Mouse (Mus musculus) kidney, adult 2 months (tissue): Measurements from ENCODE around the gene Senp6.

Experiments used
- CTCF ChIP-seq: fragments of 200-500 bp; conservative IDR thresholded peaks from 2 replicates; pipeline ENCODE4 v1.5.1; 2011; ENCODE audit warnings: low read depth, mild to moderate bottlenecking, control low read depth, low read length, moderate library complexity, mixed read lengths; ENCODE audit not compliant: insufficient read depth, insufficient read length
- POLR2A ChIP-seq: fragments of 200-500 bp; IDR thresholded peaks from one replicate; pipeline ENCODE4 v1.6.1; 2011; ENCODE audit warnings: low read depth, low read length, control low read depth

GRCm38 (mm10) chr9:80179688-80180087 lies 113.0 kb downstream of the Senp6 start:
- TF ChIP-seq CTCF (no peak), POLR2A (no peak)
